Mouse (Mus musculus) CH12.LX (cell line): Measurements from ENCODE around the gene Plpp1. TPM values are rescaled to one million over a fixed set of nuclear protein-coding genes. Genes with fewer than 3 reads are reported as not detected.

Source experiments
- DNase-seq: peaks from one replicate; pipeline ENCODE4 v3.0.0-alpha.2; 2013; ENCODE audit errors: extremely low read depth
- H3K27ac ChIP-seq: 2 replicates; pipeline ENCODE4 v1.5.1; 2012; ENCODE audit warnings: low read depth, mild to moderate bottlenecking, control low read depth, moderate library complexity; ENCODE audit not compliant: insufficient read depth
- H3K27me3 ChIP-seq: replicated peaks from 2 replicates; pipeline ENCODE3; 2012; ENCODE audit warnings: inconsistent platforms
- H3K36me3 ChIP-seq, 2 experiments: replicated peaks in 1 of 2; 2 replicates each; pipeline versions ENCODE3 to v1.6.1; 2012; ENCODE audit warnings: inconsistent platforms in 1 of 2, low read length in 1 of 2, mild to moderate bottlenecking in 1 of 2, mixed read lengths in 1 of 2, moderate library complexity in 1 of 2; ENCODE audit not compliant: control insufficient read depth in 1 of 2, insufficient read depth in 1 of 2
- H3K4me1 ChIP-seq, 2 experiments: 2 replicates each; pipeline ENCODE4 v1.6.1; 2012; ENCODE audit warnings: inconsistent platforms in 1 of 2, moderate library complexity in 1 of 2; ENCODE audit not compliant: insufficient read depth in 2 of 2, control insufficient read depth in 1 of 2
- H3K4me2 ChIP-seq: 2 replicates; pipeline ENCODE4 v1.6.1; 2012; ENCODE audit warnings: low read depth, mild to moderate bottlenecking, control low read depth; ENCODE audit not compliant: poor library complexity, insufficient read depth, severe bottlenecking
- H3K4me3 ChIP-seq, 3 experiments: fragments of 150-350 bp in 1 of 3; sonication (generic) in 1 of 3; replicated peaks in 1 of 3; 2 replicates each; pipeline versions ENCODE3 to v1.5.1; 2011 to 2012; ENCODE audit warnings: low read depth in 2 of 3, low read length in 2 of 3, mild to moderate bottlenecking in 2 of 3, moderate library complexity in 2 of 3, control low read depth in 1 of 3, improper control_type of control experiment in 1 of 3, inconsistent platforms in 1 of 3, mixed read lengths in 1 of 3; ENCODE audit not compliant: poor library complexity in 1 of 3
- H3K79me2 ChIP-seq: replicated peaks from 2 replicates; pipeline ENCODE4 v1.6.1; 2012; ENCODE audit warnings: mild to moderate bottlenecking, moderate library complexity; ENCODE audit not compliant: control insufficient read depth, poor library complexity, insufficient read depth, severe bottlenecking; ENCODE audit errors: extremely low read depth
- H3K9ac ChIP-seq: 2 replicates; pipeline ENCODE4 v1.6.1; 2012; ENCODE audit warnings: low read depth, mild to moderate bottlenecking, control low read depth, moderate library complexity; ENCODE audit not compliant: insufficient read depth
- H3K9me3 ChIP-seq: replicated peaks from 2 replicates; pipeline ENCODE3; 2012; ENCODE audit warnings: low read length, inconsistent platforms, mixed read lengths
- ELF1 ChIP-seq: IDR thresholded peaks from 2 replicates; pipeline ENCODE4 v1.6.1; 2014; ENCODE audit warnings: low read depth, mild to moderate bottlenecking, inconsistent platforms, low read length, improper control_type of control experiment
- EP300 ChIP-seq: IDR thresholded peaks from 2 replicates; pipeline ENCODE4 v1.6.1; 2011; ENCODE audit warnings: low read length, improper control_type of control experiment
- JUN ChIP-seq: IDR thresholded peaks from 2 replicates; pipeline ENCODE4 v1.6.1; 2011; ENCODE audit warnings: low read depth, mild to moderate bottlenecking, low read length, improper control_type of control experiment, moderate library complexity; ENCODE audit not compliant: insufficient read depth
- JUND ChIP-seq: conservative IDR thresholded peaks from 2 replicates; pipeline ENCODE4 v1.6.1; 2011; ENCODE audit warnings: low read depth, low read length, improper control_type of control experiment
- KAT2A ChIP-seq: IDR thresholded peaks from 2 replicates; pipeline ENCODE4 v1.6.1; 2012; ENCODE audit warnings: low read length, improper control_type of control experiment, inconsistent platforms; ENCODE audit not compliant: insufficient replicate concordance
- MAFK ChIP-seq: IDR thresholded peaks from 2 replicates; pipeline ENCODE4 v1.6.1; 2011; ENCODE audit warnings: low read length, improper control_type of control experiment; ENCODE audit not compliant: insufficient replicate concordance
- MAX ChIP-seq: IDR thresholded peaks from 2 replicates; pipeline ENCODE4 v1.6.1; 2011; ENCODE audit warnings: low read length, improper control_type of control experiment
- MYC ChIP-seq: IDR thresholded peaks from 2 replicates; pipeline ENCODE4 v1.6.1; 2011; ENCODE audit warnings: low read depth, mild to moderate bottlenecking, improper control_type of control experiment, low read length
- NELFE ChIP-seq: IDR thresholded peaks from 2 replicates; pipeline ENCODE4 v1.6.1; 2011; ENCODE audit warnings: low read depth, low read length, improper control_type of control experiment
- PAX5 ChIP-seq: IDR thresholded peaks from 2 replicates; pipeline ENCODE4 v1.6.1; 2012; ENCODE audit warnings: low read length, inconsistent platforms, mixed read lengths
- POLR2A ChIP-seq: IDR thresholded peaks from 2 replicates; pipeline ENCODE4 v1.6.1; 2011; ENCODE audit warnings: low read depth, mild to moderate bottlenecking, improper control_type of control experiment, low read length
- POLR2AphosphoS2 ChIP-seq: IDR thresholded peaks from 2 replicates; pipeline ENCODE4 v1.6.1; 2011; ENCODE audit warnings: low read depth, low read length, improper control_type of control experiment
- RCOR1 ChIP-seq: conservative IDR thresholded peaks from 2 replicates; pipeline ENCODE4 v1.6.1; 2012; ENCODE audit warnings: low read depth, mild to moderate bottlenecking, inconsistent platforms, low read length, improper control_type of control experiment
- SIN3A ChIP-seq: IDR thresholded peaks from 2 replicates; pipeline ENCODE4 v1.6.1; 2012; ENCODE audit warnings: low read length, improper control_type of control experiment, inconsistent platforms
- SMC3 ChIP-seq: IDR thresholded peaks from 2 replicates; pipeline ENCODE4 v1.6.1; 2011; ENCODE audit warnings: low read depth, low read length, improper control_type of control experiment
- USF1 ChIP-seq: IDR thresholded peaks from 2 replicates; pipeline ENCODE4 v1.6.1; 2014; ENCODE audit warnings: low read depth, mild to moderate bottlenecking, inconsistent platforms, low read length, improper control_type of control experiment
- USF2 ChIP-seq: conservative IDR thresholded peaks from 2 replicates; pipeline ENCODE4 v1.6.1; 2011; ENCODE audit warnings: low read depth, low read length, improper control_type of control experiment
- ZC3H11A ChIP-seq: IDR thresholded peaks from 2 replicates; pipeline ENCODE4 v1.6.1; 2012; ENCODE audit warnings: low read depth, mild to moderate bottlenecking, inconsistent platforms, low read length, improper control_type of control experiment
- ZKSCAN1 ChIP-seq: IDR thresholded peaks from 2 replicates; pipeline ENCODE4 v1.6.1; 2012; ENCODE audit warnings: low read depth, inconsistent platforms, low read length, improper control_type of control experiment, borderline replicate concordance
- ZMIZ1 ChIP-seq: IDR thresholded peaks from 2 replicates; pipeline ENCODE4 v1.6.1; 2012; ENCODE audit warnings: low read depth, mild to moderate bottlenecking, inconsistent platforms, low read length, improper control_type of control experiment
- ZNF384 ChIP-seq: IDR thresholded peaks from 2 replicates; pipeline ENCODE4 v1.6.1; 2012; ENCODE audit warnings: low read depth, low read length, improper control_type of control experiment, inconsistent platforms
- dilution Hi-C: fragments of 300-500 bp; cut with MboI; formaldehyde crosslinking; loops from 2 replicates; pipeline ENCODE4 v1.14.3; 2020; ENCODE audit warnings: low sequenced_read_pairs; ENCODE audit not compliant: extremely low pct_unique_long_range_greater_than_20kb, extremely low pct_ligation_motif_present
- in situ Hi-C: fragments of 300-500 bp; cut with MboI; formaldehyde crosslinking; loops from 3 replicates; pipeline ENCODE4 v1.14.3; 2019; ENCODE audit warnings: low sequenced_read_pairs, low pct_ligation_motif_present, low pct_unique_long_range_greater_than_20kb, mixed read lengths
- polyA plus RNA-seq: library from polyadenylated mRNA; unstranded; fragments of >175 nt; gene quantifications from 2 replicates; pipeline ENCODE4 v1.2.1, GENCODE M21; 2012; ENCODE audit warnings: low read depth; ENCODE audit not compliant: insufficient read length
- total RNA-seq, 2 experiments: library from RNA; depleted of rRNA; stranded (reverse); fragments of 300-350 nt in 1 of 2; fragments of >200 nt in 1 of 2; gene quantifications; 2 replicates each; pipeline ENCODE4 v1.2.3; 2012 to 2014

Gene Plpp1
- total and polyA plus RNA-seq, 3 experiments = 50.2 to 90.9 (median 67.6) TPM

- TF ChIP-seq ZKSCAN1 = no peak
- no peak for TF ChIP-seq USF1
- TF ChIP-seq JUN = no peak
- peak; percentile 51; the same call in 1 of the 2 replicates for TF ChIP-seq ZNF384
- TF ChIP-seq EP300 = peak; percentile 59
- TF ChIP-seq ZC3H11A = no peak
- no peak for TF ChIP-seq USF2
- TF ChIP-seq POLR2A = no peak
- no peak for TF ChIP-seq SIN3A
- TF ChIP-seq ZMIZ1 = no peak
- TF ChIP-seq KAT2A = no peak
- TF ChIP-seq JUND = peak; percentile 73
- TF ChIP-seq RCOR1 = no peak
- TF ChIP-seq MAFK = no peak
- TF ChIP-seq ELF1 = no peak
- no peak for TF ChIP-seq NELFE
- no peak for TF ChIP-seq SMC3
- no peak for TF ChIP-seq PAX5
- TF ChIP-seq POLR2AphosphoS2 = no peak
- no peak for TF ChIP-seq MYC
- no peak; the same call in 1 of the 2 replicates for TF ChIP-seq MAX
Observed at GRCm38 (mm10) chr13:112823911-112824648, 23.5 kb downstream of the Plpp1 start (continued).

DNA sequence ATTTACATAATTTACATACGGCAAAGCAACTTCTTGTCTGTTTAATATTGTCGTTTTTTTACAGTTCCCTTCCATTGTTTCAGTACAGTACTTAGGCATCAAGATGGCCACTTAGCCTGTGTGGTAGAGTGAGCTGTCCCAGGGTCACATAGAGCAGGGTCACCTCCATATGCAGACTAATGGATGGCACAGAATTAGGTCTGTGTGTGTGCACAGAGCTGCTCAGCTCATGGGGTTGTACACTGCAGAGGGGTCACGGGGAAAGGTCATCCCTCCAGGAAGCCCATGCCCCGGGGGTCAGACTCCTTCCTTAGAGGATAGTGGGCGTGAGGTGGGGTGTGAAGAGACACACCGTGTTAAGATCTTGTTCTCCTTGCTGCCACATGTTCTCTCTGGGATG, 24.9 kb downstream of the Plpp1 start:
- DNase-seq = no peak
- TF ChIP-seq ELF1 = no peak
- TF ChIP-seq MAX = no peak
- TF ChIP-seq MYC = no peak
- TF ChIP-seq, all 38 proteins: peak for 0
- Histone ChIP-seq H3K4me2 (no peak overlapping the region), H3K27ac (no peak overlapping the region), H3K4me1 (peaks cover 7 to 27% of the 10 kb centered on the region in 2 experiments; a peak in 3 of 4 replicates), H3K4me3 (no peak overlapping the region), H3K36me3 (peaks cover 18 to 64% of the 10 kb centered on the region in 2 experiments), H3K79me2 (peaks cover 4% of the 10 kb centered on the region; the same call in 1 of the 2 replicates), H3K27me3 (no peaks in the 10 kb centered on the region), H3K9ac (no peak overlapping the region), H3K9me3 (no peaks in the 10 kb centered on the region)
- in situ Hi-C loops = no loop called here
- dilution Hi-C loops = no loop called here
